Mouse (Mus musculus): ENCODE data around the gene Epb41l3.

Gene Epb41l3

DNA sequence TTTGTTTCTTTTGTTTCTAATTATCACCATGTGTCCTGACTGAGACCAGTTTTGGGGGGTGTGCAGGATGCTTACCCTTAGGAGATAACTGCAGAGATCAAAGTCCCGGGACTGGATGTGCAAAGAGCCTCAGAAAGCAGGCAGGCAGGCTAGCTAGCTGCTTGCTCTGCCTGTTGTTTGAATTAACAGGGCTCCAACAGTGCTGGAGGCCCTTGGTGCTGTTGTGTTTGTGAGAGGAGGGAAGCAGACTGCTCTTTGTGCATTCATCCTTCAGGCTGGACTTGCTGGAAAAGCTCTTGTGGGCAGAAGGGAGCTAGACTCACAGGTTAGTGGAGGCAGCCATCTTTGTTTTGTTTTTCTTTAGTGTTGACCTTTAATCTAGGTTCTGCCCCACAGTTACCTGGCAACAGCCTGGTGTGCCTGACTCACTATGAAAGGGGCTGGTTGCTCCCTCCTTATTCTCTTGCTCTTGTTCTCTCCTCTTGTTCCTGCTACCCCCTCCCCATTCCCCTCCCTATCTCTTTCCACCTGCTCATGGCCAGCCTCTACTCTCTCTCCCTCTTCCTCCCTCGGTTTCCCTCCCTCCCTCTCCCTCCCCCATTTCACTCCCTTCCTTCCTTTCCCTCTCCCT is 117.5 kb downstream of the Epb41l3 start:
- DNase-seq: no peak

DNA sequence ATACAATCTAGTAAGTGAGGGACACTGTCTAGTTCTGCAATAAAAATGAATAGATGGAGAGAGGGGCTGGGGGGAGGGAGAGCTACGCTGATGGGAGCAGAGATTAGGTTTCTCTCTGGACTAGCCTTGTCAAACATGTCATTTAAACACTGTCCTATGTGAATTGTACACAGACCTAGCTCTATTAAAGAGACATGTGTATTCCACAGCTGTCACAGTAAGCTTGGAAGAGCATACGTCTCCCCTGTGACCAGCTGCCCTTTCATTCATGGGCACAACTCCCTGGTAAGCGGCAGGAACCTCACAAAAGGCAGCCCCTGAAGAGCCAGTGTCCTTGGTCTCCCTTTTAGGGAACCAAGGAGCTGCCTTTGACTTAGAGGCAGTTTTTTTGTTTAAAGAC is 119.1 kb downstream of the Epb41l3 start:
- no peak for DNase-seq

DNA sequence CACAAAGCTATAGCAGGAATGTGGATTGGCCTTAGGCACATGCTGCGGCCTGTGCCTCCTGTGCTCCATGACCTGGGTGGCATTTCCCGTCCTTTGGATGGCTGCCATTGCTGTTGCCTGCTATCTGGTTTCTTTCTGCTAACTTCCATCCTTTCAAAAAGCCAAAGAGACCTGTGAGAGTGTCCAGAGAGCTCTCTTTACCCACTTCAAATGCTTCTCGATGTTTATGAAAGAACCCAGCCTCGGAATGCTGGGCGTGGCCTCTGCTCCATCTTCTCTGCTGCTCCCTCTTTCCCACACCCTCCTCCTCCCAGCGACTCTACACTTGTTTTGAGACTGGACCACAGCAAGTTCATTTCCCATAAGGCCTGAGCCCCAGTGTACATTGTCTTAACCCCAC is 120.3 kb downstream of the Epb41l3 start:
- peak; percentile 27 for DNase-seq

DNA sequence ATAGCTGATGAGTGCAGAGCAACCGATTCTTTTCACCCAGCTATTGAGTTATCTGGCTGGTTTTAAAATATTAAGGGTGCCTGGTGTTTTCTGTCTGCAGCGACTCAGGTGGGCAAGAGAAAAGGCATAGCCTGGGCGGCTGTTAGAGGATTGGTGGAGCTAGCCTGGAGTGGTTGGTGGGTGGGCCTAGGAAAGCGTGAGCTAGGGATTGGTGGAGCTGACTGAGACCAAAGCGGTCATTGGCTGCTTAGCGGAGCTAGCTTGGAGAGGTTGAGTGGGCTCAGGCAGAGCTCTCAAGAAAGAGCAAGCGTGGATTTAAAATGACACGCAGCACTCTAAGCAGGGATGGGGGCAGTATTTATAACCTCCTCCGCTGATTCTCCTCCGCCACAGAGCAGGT is 121.2 kb downstream of the Epb41l3 start:
- DNase-seq: peak; percentile 36

DNA sequence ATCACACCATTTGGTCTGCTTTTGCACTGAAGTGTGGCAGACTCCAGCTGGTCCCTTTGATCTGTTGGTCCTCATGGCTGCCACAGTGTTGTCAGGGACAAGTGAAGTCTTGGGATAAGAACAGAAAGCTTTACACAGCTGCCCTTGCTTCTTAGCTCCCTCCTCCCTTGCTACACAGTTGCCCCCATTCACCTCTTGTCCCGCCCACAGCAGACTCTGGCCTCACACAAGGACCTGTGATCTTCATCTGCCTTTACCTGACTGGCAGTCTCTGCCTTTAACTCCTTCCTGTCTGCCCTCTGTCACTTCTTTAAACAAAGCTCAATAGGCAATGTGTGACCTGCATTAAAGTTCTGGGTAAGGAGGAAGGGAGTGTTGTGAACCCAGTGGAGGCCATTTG is 123.3 kb downstream of the Epb41l3 start:
- no peak for DNase-seq

DNA sequence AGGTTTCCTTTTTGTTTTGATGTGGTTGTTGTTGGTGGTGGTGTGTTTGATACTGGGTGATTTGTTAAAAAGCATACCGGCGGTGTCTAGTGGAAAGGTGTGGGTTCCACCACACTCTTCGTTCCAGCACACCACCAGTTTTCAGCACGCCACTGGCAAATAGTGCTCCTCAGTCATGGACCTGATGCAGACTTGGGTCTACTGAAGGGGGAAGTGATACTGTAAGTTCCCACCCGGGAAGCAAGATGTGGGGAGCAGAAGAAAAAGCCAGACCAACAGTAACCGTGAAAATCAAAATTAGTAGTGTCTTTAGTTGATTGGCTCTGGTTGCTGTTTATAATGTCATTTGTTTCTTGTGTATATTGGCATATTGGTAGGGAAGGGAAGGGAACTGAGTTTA is 124.3 kb downstream of the Epb41l3 start:
- DNase-seq: no peak

DNA sequence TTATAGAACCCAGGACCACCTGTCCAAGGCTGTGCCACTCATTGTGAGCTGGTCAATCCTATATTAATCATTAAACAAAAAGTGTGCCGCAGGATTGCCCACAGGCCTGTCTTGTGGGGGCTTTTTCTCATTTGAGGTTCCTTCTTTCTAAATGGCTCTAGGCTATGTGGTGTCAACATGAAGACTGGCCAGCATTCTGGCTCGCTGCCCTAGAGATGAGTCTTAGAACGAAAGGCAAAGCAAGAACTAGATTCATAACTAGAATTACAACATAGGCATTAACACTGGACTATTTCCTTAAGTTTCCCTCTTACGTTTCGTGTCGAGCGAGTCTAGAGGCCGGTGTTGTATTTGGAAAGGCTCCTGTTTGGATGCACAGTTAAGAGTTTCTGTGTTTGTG is 125.5 kb downstream of the Epb41l3 start:
- DNase-seq: no peak

DNA sequence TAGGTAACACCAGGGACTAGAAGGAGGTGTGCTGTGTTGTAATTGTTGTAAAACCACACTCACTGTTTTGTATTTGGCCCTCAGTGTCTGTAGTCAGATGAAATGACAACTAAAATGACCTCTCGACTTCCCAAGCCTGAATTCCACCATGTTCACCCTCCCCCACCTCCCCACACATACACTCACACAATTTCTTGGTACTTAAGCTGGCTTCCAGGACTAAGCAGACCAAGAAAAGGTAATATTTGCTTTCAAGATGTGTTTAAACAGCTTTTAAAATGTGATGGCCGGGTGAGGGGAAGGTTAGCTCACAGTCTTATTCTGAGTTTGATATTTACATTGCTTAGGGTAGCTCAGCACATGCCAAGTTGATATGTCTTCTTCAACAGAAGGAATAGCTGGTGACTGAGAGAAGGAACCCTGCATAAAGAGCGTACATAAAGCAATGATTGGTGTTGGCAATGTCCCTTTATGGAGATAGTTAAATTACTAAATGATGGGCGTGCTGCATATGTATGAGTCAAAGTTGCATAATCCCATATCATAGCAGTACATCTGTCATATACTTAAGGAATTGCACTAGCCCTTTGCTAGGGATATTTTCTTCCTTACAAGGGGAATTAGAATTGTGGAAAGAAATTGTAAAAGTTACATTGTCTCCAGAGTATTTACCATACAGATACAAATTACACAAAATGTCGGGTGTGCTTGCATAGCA is 130.0 kb downstream of the Epb41l3 start:
- DNase-seq: no peak

DNA sequence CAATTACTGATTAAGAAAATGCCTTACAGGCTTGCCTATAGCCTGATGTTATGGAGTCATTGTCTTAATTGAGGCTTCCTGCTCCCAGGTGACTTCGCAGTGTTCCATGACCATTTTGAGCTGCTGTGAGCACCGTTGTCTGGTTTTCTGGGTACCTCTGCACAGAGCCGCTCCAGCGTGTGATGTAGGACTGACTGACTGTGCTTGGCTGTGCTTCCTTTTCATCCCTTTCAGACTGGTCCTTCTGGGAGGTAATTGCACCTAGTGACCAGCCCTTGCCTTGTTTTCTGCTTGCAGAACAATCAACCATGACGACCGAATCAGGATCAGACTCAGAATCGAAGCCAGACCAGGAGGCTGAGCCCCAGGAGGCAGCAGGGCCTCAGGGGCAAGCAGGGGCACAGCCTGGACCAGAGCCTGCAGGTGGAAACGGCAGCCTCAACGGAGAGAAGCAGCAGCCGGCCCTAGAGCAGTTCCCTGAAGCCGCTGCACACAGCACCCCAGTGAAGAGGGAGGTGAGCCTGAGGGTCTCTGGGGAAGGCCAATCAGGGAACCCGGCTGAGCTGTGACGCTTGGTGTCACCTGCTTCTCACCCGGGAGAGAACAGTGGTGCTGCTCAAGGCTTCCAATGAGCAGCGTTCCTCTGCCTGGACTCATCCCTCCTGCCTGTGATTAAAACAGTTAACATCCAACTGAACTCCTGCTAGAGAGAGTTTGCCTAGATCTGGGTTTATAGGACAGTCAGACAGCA is 132.3 kb downstream of the Epb41l3 start:
- no peak for DNase-seq

DNA sequence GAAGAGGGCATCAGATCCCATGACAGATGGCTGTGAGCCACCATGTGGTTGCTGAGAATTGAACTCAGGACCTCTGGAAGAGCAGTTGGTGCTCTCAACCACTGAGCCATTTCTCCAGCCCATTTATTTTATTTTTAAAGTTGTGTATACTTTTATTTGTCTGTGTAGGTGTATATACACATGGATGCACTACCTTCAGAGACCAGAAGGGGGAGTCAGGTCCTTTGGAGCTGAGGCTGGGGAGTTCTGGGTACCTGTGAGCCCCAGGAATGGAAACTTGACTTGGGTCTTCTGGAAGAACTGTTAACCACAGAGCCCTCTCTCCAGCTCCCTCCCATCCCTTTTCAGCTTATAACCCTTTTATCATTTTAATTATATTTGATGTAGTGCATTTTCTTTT is 135.6 kb downstream of the Epb41l3 start:
- no peak for DNase-seq

DNA sequence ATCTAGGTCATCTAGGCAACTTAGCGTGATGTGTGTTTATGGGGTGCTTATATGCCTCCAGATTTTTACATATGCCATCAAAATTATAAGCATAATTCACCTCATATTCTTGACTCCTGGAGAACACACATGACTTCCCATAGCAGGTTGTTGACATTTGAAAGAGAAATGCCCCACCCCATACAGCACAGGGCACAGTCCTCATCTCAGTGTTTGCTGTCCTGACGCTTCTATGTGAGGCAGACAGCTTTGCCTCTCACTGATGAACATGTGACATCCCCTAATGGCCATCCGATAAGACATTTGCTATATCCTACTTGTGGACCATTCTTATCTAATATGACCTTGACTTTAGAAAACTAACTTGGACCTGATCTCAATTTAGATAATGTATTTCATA is 140.6 kb downstream of the Epb41l3 start:
- no peak for DNase-seq

DNA sequence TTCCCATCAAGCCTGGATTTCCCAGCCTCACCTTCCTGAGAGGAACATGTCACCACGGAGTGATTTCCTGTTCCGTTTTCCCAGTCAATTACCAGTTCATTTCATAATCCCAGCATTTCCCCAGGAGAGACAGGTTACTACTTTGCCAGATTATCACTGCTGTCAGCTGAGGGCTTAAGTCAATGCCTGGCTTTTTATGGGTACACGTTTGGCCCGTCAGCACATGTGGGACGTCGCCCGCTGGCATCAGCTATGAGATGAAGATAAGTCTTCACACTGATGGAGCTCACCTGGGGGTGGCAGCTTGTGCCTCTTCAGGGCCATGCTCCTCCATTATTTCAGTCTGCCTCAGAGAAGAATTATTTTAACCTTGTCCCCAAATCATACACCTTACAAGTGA is 145.4 kb downstream of the Epb41l3 start:
- no peak for DNase-seq

DNA sequence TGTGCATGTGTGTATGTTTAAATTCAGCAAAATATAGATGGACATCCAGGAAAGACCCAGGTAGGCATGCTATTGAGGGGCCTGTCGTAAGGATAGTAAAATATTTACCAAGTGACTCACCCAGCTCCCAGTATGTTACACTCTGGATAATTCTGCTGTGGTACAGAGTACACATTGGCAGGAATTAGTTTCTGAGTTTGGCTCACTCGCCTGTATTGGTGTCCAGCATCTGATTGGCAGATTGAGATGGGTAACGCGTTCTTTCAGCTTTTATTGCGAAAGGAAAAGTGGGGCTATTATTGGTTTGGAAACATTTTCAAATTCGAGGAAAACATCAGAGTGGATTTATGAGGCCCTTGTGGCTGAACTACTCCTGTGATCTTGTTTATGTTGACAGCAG is 145.9 kb downstream of the Epb41l3 start:
- no peak for DNase-seq

DNA sequence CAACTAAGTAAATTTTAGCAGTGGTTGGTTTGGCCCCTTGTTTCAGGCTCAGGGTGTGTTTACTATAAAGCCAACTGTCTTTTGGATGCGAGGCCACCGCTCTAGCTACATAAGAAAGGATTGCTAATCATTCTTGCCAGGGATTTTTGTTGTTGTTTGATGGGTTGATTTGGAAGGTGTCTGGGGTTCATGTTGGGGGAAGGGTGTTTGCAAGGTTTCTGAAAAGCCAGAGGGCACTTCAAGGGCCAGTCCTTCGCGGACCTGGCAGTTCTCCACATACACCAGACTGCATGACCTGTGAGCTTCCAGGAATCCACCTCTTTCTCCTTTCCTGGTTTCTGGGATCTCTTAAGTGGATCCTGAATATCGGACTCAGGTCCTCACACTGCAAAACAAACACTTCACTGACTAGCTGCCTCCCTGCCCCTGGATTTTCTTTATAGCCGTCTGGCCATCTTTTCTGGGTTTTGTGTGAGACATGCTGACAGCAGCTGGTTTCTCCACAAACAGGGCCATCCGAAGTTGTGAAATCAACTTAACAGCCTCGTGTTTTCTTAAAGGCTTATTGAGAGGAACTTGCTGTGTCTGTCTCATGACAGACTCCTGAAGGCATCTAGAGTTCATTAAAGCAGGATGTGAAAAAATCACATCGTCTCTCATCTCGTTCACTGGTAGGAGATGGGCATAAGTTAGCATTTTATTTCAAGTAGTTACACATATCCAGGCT is 146.6 kb downstream of the Epb41l3 start:
- DNase-seq: no peak

DNA sequence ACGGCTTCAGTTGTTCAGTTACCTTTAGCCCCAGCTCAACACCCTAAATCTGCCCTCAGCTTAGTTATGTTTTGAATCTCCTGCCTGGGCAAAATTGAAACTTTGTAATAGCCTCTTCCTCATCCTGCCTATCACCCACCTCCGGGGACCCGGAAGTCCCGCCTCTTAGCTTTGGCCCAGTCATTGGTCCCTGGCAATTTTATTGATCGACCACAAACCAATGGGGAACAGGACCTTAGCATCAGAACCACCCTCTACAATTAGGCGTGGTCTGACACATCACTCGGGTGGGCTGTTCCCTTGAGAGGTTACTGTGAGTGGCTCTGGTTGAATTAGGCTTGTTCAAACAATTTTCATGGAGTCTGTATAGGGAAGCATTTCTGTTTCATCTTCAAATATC is 150.5 kb downstream of the Epb41l3 start:
- DNase-seq: no peak

DNA sequence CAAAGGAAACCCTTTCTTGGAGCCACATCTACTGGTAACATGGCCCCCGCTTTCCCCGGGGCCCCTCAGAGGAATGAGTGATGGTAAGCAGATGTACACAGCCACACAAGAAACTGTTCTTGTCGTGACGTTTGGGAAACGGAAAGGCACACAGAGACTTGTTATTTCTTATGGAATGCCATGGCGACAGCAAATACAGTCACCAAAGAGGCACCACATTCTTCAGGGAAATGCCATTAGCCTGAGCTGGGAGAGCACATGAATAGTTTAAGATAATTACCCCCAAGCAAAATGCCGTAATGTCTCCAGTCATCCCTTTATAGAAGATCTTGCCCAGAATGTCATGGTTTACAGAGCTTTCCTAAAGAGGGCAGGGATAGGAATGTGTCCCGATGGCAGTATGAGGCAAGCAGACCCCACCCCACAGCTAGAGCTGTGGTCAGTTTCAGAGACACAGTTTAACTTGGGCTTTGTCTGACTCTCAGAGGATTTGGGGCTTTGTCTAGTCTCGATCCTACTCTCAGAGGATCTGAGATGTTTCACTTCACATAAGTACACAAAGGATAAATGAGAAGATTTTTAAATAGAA is 152.0 kb downstream of the Epb41l3 start:
- DNase-seq: no peak

DNA sequence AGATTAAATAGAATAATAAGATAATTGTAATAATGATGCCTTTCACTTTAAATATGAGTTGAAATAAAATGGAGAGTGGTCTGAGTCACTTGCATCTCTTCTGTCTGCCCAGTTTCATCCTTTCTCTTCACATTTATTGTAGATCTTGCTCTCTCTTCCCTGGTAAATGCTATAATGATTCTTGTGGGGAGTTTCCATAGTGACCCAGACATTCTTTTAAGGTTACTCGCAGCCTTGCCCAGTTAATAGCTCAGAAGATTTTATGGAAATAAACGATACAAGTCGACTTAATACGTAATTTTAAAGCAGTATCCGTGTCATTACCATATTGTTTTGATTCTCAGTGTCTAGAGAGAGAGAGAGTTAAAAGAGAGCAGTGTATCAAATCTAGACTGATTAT is 154.0 kb downstream of the Epb41l3 start:
- DNase-seq: no peak

DNA sequence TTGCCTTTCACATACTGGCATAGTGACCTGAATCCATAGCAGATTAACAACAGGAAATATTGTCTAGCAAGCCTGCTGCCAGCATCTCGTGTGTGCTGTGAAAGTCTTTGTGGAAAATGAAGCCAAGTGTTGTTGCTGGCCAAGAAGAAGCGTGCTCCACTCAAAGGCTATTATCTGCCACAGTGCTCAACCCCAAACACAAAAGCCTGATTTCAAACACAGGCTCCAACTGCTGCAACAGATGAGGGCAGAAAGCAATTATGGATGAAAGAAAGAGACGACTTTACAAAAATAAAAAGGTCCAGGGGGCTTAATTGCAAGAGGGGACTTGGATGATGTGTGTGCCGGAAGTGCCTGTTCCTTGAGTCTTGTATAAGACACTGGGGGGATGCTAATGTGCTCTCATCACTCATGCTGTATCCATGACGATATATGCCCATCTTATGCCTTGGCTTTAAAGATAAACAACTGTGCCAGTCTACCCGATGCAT is 154.7 kb downstream of the Epb41l3 start:
- no peak for DNase-seq

DNA sequence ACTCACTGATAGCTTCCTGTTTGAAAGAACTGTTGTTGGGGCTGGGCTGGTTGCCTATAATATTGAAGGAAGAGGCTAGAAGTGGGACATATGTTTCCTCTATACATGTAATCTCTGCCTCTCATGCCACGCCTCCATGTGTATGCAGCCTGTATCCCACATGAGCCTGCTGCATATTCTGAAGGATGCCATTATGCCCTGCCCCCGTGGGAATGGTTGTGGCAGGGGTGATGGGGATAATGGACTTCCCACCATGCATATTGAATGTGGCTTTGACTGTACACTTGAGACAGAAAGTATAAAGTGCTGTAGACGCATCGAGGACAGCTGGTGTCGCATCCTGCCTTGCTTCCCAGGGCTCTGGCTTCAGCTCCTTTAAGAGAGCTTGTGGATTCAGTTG is 155.9 kb downstream of the Epb41l3 start:
- no peak for DNase-seq

DNA sequence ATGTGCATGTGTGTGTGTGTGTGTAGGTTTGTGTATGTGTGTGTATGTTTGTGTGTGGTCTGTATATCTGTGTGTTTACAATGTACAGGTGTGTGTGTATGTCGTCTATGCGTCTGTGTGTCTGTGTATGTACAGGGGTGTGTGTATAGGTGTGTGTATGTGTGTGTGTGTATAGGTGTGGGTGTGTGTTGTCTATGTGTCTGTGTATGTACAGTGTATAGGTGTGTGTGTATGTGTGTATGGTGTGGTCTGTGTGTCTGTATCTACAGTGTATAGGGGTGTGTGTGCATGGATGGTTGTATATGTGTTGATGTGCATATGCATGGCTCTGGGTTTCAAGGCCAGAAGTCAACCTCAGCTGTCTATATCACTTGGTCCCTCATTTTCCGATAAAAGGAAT is 161.7 kb downstream of the Epb41l3 start:
- no peak for DNase-seq

DNA sequence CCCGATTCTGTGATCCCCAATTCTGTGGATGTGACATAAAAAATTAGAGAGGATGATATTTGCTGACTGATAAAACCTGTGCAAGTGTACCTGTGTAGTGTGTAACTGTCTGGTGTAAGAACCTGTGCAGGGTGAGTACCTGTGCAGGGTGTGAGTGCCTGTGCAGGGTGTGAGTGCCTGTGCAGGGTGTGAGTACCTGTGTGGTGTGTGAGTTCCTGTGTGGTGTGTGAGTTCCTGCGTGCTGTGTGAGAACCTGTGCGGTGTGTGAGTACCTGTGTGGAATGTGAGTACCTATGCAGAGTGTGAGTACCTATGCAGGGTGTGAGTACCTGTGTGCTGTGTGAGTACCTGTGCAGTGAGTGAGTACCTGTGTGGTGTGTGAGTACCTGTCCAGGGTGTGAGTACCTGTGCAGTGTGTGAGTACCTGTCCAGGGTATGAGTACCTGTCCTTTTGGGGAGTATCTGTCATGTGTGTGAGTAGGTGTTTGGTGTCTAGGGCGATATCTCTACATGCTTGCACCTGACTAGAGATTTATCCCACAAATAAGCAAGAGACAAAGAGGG is 163.4 kb downstream of the Epb41l3 start:
- no peak for DNase-seq

DNA sequence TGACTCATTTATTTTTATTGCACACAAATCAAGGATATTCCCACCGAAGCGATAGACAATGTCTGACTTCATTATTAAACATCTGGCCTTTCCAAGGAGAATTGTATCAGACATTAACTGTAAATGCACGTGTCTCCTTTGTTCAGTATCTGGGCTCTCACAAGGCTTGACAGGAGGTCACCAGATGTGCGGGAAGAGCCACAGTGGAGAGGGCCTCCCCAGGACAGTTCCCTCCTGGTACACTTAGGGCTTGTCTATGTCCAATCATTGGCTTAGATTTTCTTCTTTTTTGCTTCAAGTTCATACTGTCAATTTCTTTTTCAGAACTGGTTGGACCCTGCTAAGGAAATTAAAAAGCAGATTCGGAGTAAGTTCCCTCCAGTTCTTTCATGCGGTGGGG is 163.9 kb downstream of the Epb41l3 start:
- DNase-seq: no peak

DNA sequence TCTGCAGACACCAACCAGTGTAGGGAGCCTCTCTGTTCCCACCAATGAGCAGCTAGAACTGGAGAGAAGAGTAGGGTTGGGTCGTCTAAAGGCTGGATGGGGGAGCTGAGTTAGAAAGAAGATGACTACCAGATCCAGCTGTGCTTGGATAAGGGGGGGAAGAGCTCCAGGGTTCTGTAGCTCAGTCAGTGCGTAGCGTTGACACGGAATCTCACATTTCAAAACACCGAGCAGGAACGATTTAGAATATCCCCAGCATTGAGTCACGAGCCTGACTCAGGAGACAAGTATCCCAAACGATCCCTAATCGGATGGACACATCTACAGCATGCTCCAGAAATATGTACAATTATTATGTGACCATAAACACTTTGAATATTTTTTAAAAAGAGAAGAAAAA is 180.4 kb downstream of the Epb41l3 start:
- DNase-seq: no peak

Measured in lung, postnatal 14 days (tissue).